Mouse (Mus musculus) heart, embryonic 14.5 days (tissue): ENCODE results near the gene Themis. TPM values are rescaled to one million over a fixed set of nuclear protein-coding genes. Genes with fewer than 3 reads are reported as not detected.

Experiments used
- ATAC-seq: fragments of 200-750 bp; cut with Nextera tagmentation; 2 replicates; pipeline ENCODE4 v1.8.0; 2017; ENCODE audit warnings: low read depth, moderate TSS enrichment; ENCODE audit not compliant: insufficient number of reproducible peaks, insufficient read depth, low FRiP score
- H3K27ac ChIP-seq, 2 experiments: fragments of 200-500 bp in 1 of 2; fragments of 300-500 bp in 1 of 2; sonication (generic) in 1 of 2; replicated peaks in 1 of 2; 2 replicates each; pipeline ENCODE4 v1.5.1; 2012 to 2014; ENCODE audit warnings: low read depth in 2 of 2, low read length in 2 of 2, control low read depth in 1 of 2, mild to moderate bottlenecking in 1 of 2, mixed read lengths in 1 of 2; ENCODE audit not compliant: control insufficient read depth in 1 of 2, insufficient read depth in 1 of 2
- H3K27me3 ChIP-seq: fragments of 300-500 bp; sonication (generic); 2 replicates; pipeline ENCODE4 v1.6.1; 2014; ENCODE audit warnings: mild to moderate bottlenecking, low read length, control low read depth; ENCODE audit not compliant: control insufficient read depth, insufficient read depth
- H3K36me3 ChIP-seq: fragments of 300-500 bp; sonication (generic); 2 replicates; pipeline ENCODE4 v1.6.1; 2014; ENCODE audit warnings: mild to moderate bottlenecking, control low read depth, low read length, mixed read lengths; ENCODE audit not compliant: control insufficient read depth, insufficient read depth
- H3K4me1 ChIP-seq, 2 experiments: fragments of 200-500 bp in 1 of 2; fragments of 300-500 bp in 1 of 2; sonication (generic) in 1 of 2; 2 replicates each; pipeline ENCODE4 v1.6.1; 2012 to 2014; ENCODE audit warnings: low read length in 2 of 2, control low read depth in 1 of 2, mixed read lengths in 1 of 2; ENCODE audit not compliant: control insufficient read depth in 2 of 2, insufficient read depth in 2 of 2
- H3K4me2 ChIP-seq: fragments of 300-500 bp; sonication (generic); 2 replicates; pipeline ENCODE4 v1.6.1; 2014; ENCODE audit warnings: mild to moderate bottlenecking, low read length
- H3K4me3 ChIP-seq, 2 experiments: fragments of 200-500 bp in 1 of 2; fragments of 300-500 bp in 1 of 2; sonication (generic) in 1 of 2; 2 replicates each; pipeline ENCODE4 v1.5.1; 2012 to 2014; ENCODE audit warnings: low read length in 2 of 2, mild to moderate bottlenecking in 2 of 2, control low read depth in 1 of 2, low read depth in 1 of 2, moderate library complexity in 1 of 2; ENCODE audit not compliant: control insufficient read depth in 1 of 2, insufficient read depth in 1 of 2
- H3K9ac ChIP-seq: fragments of 300-500 bp; sonication (generic); 2 replicates; pipeline ENCODE4 v1.6.1; 2014; ENCODE audit warnings: mild to moderate bottlenecking, low read length
- H3K9me3 ChIP-seq: fragments of 300-500 bp; sonication (generic); 2 replicates; pipeline ENCODE4 v1.6.1; 2016; ENCODE audit warnings: low read length, control low read depth; ENCODE audit not compliant: control insufficient read depth
- WGBS: fragments of 180-500 bp; shearing (Covaris S2); extraction: QIAGEN DNeasy Blood & Tissue Kit; methylation state at CpG from one replicate; pipeline ENCODE4 v1.1.7; 2014; 5-methylcytosine and 5-hydroxymethylcytosine counted together
- polyA plus RNA-seq: library from polyadenylated mRNA; unstranded; fragments of >200 nt; fragmentation: Nextera tagmentation; extraction: Ambion mirVana; gene quantifications from 2 replicates; pipeline ENCODE4 v1.2.1, GENCODE M21; 2014

Gene Themis
- polyA plus RNA-seq, 1 experiment from 2014 or later, result not detected

- Histone ChIP-seq H3K9me3 (no peaks in the 10 kb centered on the region), H3K9ac (no peak overlapping the region), H3K27me3 (no peaks in the 10 kb centered on the region), H3K27ac (no peak overlapping the region), H3K4me1 (no peaks in the 10 kb centered on the region), H3K4me3 (no peak overlapping the region), H3K4me2 (no peak overlapping the region), H3K36me3 (no peaks in the 10 kb centered on the region)
- no peak for ATAC-seq
- 93% methylated on average over 7 of the region's 7 CpGs for WGBS
Measured at GRCm38 (mm10) chr10:28723266-28723665, 55.1 kb downstream of the Themis start.

- ATAC-seq, result no peak
- H3K9me3 ChIP-seq, result no peaks in the 10 kb centered on the region
- no peak overlapping the region for H3K4me2 ChIP-seq
- H3K4me1 ChIP-seq, result no peaks in the 10 kb centered on the region
- H3K27ac ChIP-seq, result no peak overlapping the region
- no peak overlapping the region for H3K9ac ChIP-seq
- no peaks in the 10 kb centered on the region for H3K27me3 ChIP-seq
- no peak overlapping the region for H3K4me3 ChIP-seq
- H3K36me3 ChIP-seq, result no peaks in the 10 kb centered on the region
- 6% methylated on average over 2 of the region's 2 CpGs for WGBS
Measured at GRCm38 (mm10) chr10:28730122-28730521, 62.0 kb downstream of the Themis start.

- 64% methylated on average over 1 of the region's 1 CpGs for WGBS
Measured at GRCm38 (mm10) chr10:28737953-28738352, 69.8 kb downstream of the Themis start.

DNA sequence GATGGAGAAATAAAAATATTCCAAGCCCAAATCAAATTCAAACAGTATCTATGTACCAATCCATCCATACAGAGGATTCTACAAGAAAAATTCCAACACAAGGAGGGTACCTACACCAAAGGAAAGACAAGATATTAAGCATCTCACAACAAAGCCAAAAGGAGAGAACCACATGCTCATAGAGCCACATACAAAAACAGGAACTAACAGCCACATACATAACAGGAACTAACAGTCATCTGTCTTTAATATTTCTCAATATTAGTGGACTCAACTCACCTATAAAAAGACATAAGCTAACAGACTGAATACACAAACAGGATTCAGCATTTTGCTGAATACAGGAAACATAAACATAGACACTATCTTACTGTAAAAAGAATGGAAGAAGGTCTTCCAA is 78.3 kb downstream of the Themis start:
- Histone ChIP-seq H3K4me1 (no peaks in the 10 kb centered on the region), H3K4me3 (no peak overlapping the region), H3K9ac (no peak overlapping the region), H3K27me3 (no peaks in the 10 kb centered on the region), H3K36me3 (no peaks in the 10 kb centered on the region), H3K9me3 (no peaks in the 10 kb centered on the region), H3K27ac (no peak overlapping the region), H3K4me2 (no peak overlapping the region)
- no peak for ATAC-seq

More at GRCm38 (mm10) chr10:28737953-28738352, 69.8 kb downstream of the Themis start:
- Histone ChIP-seq H3K9me3 (peaks cover 3% of the 10 kb centered on the region; the same call in 1 of the 2 replicates), H3K4me1 (no peaks in the 10 kb centered on the region), H3K4me3 (no peak overlapping the region), H3K9ac (no peak overlapping the region), H3K27ac (no peak overlapping the region), H3K4me2 (no peak overlapping the region), H3K27me3 (no peaks in the 10 kb centered on the region), H3K36me3 (no peaks in the 10 kb centered on the region)
- no peak for ATAC-seq

- Histone ChIP-seq H3K9me3 (no peaks in the 10 kb centered on the region), H3K9ac (no peak overlapping the region), H3K27me3 (no peaks in the 10 kb centered on the region), H3K27ac (no peak overlapping the region), H3K36me3 (no peaks in the 10 kb centered on the region), H3K4me1 (no peaks in the 10 kb centered on the region), H3K4me3 (no peak overlapping the region), H3K4me2 (no peak overlapping the region)
- ATAC-seq, result no peak
- WGBS, result 53% methylated on average over 2 of the region's 2 CpGs
Measured at GRCm38 (mm10) chr10:28753321-28753720, 85.2 kb downstream of the Themis start.

- Histone ChIP-seq H3K4me1 (no peaks in the 10 kb centered on the region), H3K9me3 (no peaks in the 10 kb centered on the region), H3K9ac (no peak overlapping the region), H3K4me3 (no peak overlapping the region), H3K27me3 (no peaks in the 10 kb centered on the region), H3K27ac (no peak overlapping the region), H3K36me3 (no peaks in the 10 kb centered on the region), H3K4me2 (no peak overlapping the region)
- no peak for ATAC-seq
Measured at GRCm38 (mm10) chr10:28754927-28755326, 86.8 kb downstream of the Themis start.

DNA sequence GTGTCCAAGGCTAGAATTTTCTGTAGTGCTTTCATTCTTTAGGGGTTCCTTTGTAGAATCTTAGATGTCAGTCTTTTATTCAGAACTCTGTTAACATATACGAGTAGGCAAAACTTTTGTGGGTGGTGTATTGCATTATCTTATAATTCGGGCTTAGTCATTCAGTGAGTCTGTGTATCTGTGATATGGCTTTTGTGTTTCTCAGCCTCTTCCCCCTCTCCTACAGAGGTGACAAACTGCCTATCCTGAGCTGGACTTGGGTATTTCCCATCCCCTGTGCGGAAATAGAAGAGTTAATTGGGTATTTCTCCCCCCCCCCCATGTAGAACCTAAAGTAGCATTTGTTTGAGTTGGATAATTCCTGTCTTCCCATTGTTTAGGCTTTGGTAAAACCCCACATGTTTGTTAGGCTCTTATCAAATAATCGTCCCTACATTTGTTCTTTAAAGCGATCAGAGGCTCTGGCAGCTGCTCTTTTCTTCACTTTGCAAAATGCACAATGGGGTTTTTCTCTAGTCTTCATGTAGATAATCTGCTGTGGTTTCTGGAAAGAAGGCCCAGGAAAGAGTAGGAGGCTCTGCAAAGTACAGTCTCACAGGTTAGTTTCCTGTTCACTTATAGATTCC is 108.7 kb downstream of the Themis start:
- H3K27ac ChIP-seq, result no peak overlapping the region
- WGBS, result 63% methylated on average over 5 of the region's 5 CpGs
- H3K36me3 ChIP-seq, result no peaks in the 10 kb centered on the region
- no peak overlapping the region for H3K9ac ChIP-seq
- ATAC-seq, result no peak
- no peak overlapping the region for H3K4me3 ChIP-seq
- H3K4me1 ChIP-seq, result no peaks in the 10 kb centered on the region
- H3K9me3 ChIP-seq, result no peaks in the 10 kb centered on the region
- no peak overlapping the region for H3K4me2 ChIP-seq
- no peaks in the 10 kb centered on the region for H3K27me3 ChIP-seq

DNA sequence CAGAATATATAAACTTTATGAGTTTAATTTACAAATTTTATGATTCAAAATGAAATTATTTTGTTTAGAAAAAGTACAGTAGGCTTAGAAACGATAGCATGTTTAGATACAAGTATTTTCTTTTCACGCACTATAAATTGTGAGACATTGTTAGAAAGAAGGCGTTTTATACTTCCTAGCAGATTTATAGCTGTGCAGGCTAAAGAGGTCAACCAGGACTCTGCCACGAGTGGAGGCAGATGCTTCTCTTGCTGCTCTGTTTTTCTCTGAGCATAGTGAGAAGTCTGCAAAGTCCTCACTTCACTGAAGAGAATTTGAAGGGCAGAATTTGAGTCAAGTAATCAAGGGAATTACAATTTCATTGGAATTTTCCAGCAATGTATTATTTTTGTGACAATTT is 131.3 kb downstream of the Themis start:
- no peaks in the 10 kb centered on the region for H3K4me1 ChIP-seq
- no peaks in the 10 kb centered on the region for H3K9me3 ChIP-seq
- WGBS, result 67% methylated on average over 4 of the region's 4 CpGs
- H3K4me3 ChIP-seq, result no peak overlapping the region
- H3K9ac ChIP-seq, result no peak overlapping the region
- no peaks in the 10 kb centered on the region for H3K27me3 ChIP-seq
- ATAC-seq, result no peak
- H3K36me3 ChIP-seq, result no peaks in the 10 kb centered on the region
- H3K4me2 ChIP-seq, result no peak overlapping the region
- H3K27ac ChIP-seq, result no peak overlapping the region
